Mouse (Mus musculus) left cerebral cortex, postnatal 10 days (tissue): ENCODE data around the gene Lmntd2. TPM values are rescaled to one million over a fixed set of nuclear protein-coding genes. Genes with fewer than 3 reads are reported as not detected.
"Not testable (repeated sequence)": the region's sequence is repeated elsewhere in the genome, so short reads cannot be mapped to it uniquely, and the experiment has no call there.

Source experiments
- DNase-seq, 2 experiments: peaks; one replicate each; pipeline ENCODE4 v3.0.0; 2021 to 2022; ENCODE audit warnings: low spot score in 2 of 2, mixed read lengths in 1 of 2; ENCODE audit errors: extremely low spot score in 1 of 2
- intact Hi-C: fragments of 180-260 bp; cut with DNase I; formaldehyde crosslinking; loops from one replicate; pipeline ENCODE4 v1.15.1; 2025
- total RNA-seq, 2 experiments: library from RNA; stranded (reverse); gene quantifications; 2 replicates each; pipeline ENCODE4 v1.2.3; 2021

The Lmntd2 gene
- total RNA-seq: not detected

DNA sequence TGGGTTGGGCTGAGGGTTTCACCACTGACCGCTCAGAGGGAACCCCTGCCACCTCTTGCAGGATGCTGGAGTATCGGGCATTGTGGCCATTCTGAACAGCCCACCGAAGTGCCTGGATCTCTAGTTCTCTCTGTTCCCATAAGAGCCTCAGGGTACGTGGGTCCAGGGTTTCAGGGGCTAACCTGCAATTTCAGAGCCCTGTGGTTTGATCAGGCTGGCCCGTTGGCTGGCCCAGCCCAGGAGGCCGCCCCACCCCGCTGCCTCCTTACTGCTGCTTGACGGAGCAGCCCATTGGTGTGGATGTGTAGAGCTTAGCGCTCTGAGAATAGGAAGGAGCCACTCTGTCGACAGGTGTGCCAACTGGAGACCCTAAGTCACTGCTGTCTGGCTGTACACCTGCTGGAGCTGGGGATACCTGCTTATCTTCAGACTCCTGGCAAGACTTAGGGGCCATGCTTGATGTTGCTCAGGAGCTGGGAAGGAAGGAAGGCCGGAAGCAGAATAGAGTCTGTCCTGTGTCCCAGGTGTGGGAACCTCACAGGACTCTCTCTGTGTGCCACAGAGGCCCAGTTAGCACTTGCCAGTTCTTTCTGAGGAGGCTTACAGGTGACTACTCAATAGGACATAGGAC, at the start of gene Lmntd2:
Lmntd2 (minus strand) TSS at position 476 of the 631 bp plus-strand sequence.
- intact Hi-C loops: no loop called here
- DNase-seq: no peak

DNA sequence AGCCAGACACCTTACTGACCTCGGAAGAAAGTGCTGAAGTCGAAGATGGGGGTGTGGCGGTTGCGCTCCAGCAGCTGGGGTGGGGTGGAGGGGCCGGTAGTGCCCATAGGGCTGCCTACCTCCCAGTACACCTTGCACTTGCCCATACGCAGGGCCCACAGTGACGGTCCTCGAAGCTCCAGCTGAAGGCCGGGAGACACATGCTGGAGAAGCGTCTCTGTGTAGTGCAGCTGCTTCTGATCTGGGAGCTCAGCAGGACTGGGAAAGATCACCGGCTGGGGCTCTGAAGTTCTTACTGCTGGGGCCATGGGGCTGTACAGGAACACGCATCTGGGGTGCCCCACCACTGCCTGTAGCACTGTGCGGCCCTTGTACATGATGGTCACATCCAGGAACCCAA, 49.8 kb upstream of the Lmntd2 start:
- no peak for DNase-seq
- intact Hi-C loops: no loop called here

DNA sequence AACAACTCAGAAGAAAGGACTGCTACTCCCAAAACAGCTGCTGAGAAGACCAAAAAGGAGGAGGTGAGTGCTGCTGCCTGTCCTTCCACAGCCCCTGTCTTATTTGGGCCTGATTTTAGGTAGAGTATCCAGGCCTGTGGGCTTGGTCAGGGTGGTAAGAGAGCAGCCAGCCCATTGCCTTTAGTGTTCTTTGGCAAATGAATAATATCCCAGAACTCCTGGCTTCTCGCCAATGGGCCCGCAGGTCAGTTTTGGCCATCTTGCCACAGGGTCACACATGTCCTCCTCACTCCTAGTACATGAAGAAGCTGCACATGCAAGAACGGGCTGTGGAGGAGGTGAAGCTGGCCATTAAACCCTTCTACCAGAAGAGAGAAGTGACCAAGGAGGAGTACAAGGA, 47.6 kb upstream of the Lmntd2 start:
- intact Hi-C loops: no loop called here
- no peak for DNase-seq

DNA sequence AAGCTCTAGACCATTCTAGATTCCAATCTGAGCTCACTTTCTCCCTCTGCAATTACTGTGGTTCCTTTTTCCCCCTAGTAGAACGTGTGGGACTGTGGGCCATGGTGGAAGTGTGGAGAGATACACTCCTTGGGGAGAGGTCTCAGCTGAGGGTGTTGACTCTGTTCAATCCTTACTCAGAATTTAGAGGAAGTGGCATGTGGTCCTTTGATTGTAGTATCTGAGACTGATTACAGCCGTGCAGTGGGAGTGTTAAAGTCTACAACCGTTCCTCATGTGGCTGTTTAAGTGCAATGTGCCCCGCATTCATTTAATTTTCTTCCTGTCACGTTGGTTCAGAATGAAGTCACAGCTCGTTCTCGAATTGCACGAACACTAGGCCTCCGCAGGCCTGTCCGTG, 42.3 kb upstream of the Lmntd2 start:
- no peak for DNase-seq
- intact Hi-C loops: no loop called here

DNA sequence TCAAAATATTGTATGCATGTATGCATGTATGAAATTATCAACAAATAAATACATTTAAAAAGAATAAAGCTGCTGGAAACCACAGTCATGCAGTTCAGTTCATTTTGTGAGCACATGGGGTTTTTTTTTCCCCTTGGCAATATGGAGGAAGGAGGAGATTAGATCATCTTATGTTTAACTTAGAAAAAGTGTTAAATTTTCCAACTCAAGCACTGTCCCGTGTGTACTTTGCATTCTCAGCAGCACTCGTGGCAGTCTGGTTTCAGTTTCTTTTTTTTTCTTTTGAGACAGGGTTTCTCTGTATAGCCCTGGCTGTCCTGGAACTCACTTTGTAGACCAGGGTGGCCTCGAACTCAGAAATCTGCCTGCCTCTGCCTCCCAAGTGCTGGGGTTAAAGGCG, 36.6 kb upstream of the Lmntd2 start:
- intact Hi-C loops, DNase-seq: not testable (repeated sequence)

DNA sequence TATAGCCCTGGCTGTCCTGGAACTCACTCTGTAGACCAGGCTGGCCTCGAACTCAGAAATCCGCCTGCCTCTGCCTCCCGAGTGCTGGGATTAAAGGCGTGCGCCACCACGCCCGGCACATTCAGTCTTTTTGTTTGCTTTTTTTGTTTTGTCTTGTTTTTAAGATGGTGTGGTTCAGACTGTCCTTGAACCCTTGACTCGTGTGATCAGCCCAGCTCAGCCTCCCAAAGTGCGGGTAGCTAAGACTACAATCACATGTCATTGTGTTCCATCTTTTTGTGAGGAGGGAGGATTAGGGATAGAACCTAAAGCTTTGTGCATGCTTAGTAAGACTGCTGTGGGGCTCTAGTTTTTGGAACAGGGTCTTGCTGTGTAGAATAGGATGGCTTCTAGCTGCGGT, 17.7 kb upstream of the Lmntd2 start:
- DNase-seq: no peak
- intact Hi-C loops: no loop called here

DNA sequence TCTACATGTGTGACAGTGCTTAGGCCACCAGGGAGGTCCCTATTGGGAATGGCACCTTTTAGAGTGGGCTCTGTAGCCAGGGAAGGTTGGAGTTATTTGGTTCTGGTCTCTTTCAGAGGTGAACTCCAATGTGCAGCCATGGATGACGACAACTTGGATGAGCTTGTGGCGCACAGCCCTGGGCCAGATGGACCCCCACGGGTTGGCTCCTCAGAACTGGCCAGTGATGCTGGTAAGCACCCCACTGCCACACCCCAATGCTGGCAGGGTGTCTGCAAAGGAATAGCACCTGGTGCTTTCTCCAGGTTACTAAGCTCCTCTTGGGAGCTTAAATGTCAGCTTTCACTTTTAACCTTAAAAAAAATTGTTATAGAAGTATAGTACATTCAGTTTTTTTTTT, 17.2 kb upstream of the Lmntd2 start:
- intact Hi-C loops: no loop called here
- no peak for DNase-seq

- intact Hi-C loops: no loop called here
Measured at GRCm38 (mm10) chr7:141230570-141230969, 16.7 kb upstream of the Lmntd2 start.

DNA sequence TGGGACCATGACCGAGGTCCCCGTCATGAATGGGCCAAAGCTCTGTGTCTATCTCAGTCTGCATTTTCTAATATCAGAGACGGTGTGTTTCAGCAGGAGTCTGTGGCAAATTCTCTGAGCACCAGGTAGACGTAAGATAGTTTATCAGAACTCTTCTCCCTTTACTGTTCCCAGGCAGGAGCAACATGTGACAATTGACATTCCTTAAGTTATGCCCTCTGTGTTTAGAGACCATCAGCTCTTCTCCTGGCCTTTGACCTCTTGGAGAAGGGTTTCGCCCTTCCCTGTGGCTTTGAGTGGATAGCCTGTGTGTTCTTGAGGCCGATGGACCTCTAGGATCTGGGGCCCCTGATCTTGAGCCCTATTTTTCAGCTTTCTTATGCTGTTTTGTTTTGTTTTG, 15.8 kb upstream of the Lmntd2 start:
- intact Hi-C loops: no loop called here

More at GRCm38 (mm10) chr7:141230570-141230969, 16.7 kb upstream of the Lmntd2 start:
- no peak for DNase-seq

DNA sequence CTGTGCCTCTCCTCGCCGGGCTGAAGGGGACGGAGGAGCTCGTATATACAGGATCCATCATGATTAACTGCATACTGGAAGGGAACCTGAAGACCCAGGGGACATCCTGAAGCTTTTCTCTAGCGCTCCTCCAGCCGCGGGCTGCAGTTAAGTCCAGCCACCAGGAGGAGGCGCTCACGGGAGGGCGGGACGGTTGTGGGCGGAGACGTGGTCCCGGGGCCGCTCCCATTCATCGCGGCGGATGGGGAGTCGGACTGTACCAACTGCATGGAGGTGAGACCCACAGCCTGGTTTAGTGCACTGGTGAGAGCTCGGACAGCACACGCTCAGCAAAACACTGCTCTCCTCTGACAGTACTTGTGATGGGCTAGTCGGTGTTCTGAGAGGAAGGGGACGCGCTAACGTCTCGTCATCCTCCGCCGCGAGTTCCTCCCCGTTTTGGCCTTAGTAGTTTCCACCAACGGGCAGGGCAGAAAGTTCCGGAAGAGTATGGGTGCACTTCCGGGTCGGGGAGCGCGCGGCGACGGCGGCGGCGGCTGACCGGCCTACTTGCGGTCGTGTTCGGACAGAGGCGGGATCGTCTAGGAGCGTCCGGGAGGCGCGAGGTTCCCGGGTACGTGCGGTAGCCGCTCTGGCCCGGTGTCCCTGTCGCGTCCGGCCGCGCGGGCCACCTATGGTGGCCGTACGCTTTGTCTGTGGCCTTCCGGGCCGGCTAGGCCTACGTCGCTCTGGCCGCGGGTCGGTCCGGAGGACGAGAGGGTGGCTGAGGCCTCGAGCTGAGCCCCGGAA, 14.6 kb upstream of the Lmntd2 start, which contains the start of gene Phrf1:
Phrf1 (plus strand) TSS at position 506 of the 789 bp plus-strand sequence.
- intact Hi-C loops: no loop called here
- DNase-seq: peak; percentile 85 to 92

More for the DNA sequence above, 15.8 kb upstream of the Lmntd2 start:
- no peak for DNase-seq

DNA sequence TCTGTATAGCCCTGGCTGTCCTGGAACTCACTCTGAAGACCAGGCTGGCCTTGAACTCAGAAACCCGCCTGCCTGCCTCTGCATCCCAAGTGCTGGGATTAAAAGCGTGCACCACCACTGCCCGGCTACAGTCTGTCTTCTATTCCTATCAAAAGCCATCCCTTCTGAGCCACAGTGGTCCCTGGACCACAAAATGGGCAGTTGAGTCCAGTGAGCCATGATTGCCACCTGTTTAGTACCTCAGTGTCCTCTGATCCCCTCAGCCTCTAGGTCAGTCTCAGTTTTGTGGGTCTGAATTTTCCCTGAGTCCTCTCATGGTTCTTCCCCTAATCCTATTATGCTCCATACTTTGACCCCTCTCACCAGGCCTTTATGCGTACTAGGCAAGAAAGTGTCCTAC, 13.9 kb upstream of the Lmntd2 start:
- DNase-seq: no peak
- intact Hi-C loops: no loop called here

GRCm38 (mm10) chr7:141226535-141226934, 12.7 kb upstream of the Lmntd2 start:
- DNase-seq: no peak
- intact Hi-C loops: no loop called here

GRCm38 (mm10) chr7:141222696-141223215, 8.9 kb upstream of the Lmntd2 start:
- intact Hi-C loops: no loop called here
- DNase-seq: no peak

DNA sequence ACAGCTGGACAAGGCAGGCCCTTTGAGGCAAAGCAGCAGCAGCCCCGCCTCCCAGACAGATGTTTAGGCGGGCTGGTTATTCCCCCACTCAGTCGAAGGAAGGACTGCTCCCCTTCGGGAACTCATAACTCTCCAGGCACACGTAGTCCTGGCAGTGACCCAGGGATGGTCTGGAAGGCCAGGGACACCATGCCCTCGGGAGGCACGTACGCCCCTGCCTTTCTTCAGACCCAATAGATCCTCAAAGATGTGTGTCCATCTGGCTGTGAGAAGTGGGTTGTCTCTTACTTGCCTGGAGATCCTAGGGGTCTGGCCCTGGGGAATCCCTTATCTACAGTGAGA, 8.2 kb upstream of the Lmntd2 start:
- intact Hi-C loops: no loop called here
- DNase-seq: no peak

- intact Hi-C loops: no loop called here
- DNase-seq: peak; percentile 91 to 98
Measured at GRCm38 (mm10) chr7:141221249-141222125, 7.6 kb upstream of the Lmntd2 start.

GRCm38 (mm10) chr7:141220377-141220776, 6.5 kb upstream of the Lmntd2 start:
- intact Hi-C loops: no loop called here
- DNase-seq: no peak

DNA sequence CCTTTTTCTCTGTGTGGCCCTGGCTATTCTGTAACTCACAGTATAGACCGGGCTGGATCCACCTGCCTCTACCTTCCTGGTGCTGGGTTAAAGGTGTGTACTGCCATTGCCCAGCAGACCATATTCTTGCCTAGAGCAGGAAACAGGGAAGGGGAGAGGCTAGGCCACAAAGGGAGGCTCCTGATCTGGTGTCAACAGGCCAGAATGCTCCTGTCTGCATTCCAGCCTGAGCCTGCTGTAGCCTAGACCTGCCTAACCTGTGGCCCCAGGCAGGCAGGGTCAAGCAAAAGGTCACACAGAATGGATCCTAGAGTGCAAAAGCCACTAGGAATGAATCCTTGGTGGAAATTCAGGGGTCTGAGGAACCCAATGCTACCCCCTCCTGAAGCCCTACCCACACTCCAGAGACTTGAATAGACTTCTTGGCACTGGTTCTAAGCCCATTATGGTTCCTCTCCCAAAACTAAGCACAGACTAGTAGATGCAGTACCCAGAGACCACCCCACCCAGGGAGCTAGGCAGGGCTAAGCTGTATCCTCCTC, 5.7 kb upstream of the Lmntd2 start:
- no peak for DNase-seq
- intact Hi-C loops: no loop called here

GRCm38 (mm10) chr7:141218557-141219133, 4.8 kb upstream of the Lmntd2 start:
- intact Hi-C loops: no loop called here
- DNase-seq: no peak

DNA sequence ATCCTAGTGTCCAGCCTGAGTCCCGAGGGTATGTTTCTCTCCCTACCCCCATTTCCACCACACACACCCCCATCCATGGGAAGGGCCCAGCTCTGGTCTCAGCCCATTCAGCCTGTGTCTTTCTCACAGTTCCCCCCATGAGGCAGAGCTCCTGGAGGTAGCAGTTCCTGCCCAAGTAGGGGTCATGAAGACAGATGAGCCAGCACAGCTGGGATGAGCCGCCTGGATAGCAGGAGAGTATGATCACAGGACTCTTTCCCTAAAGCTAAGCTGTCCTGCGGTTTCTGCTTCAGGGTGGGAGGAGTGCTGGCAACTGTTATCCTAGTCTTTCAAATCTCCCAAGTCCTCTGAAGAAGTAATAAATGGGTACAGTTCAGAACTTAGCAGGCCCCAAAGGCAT, 4.3 kb upstream of the Lmntd2 start:
- DNase-seq: no peak
- intact Hi-C loops: no loop called here
